12 mouse cellular contexts compared by ENCODE assay signal in the genomic region with DNA sequence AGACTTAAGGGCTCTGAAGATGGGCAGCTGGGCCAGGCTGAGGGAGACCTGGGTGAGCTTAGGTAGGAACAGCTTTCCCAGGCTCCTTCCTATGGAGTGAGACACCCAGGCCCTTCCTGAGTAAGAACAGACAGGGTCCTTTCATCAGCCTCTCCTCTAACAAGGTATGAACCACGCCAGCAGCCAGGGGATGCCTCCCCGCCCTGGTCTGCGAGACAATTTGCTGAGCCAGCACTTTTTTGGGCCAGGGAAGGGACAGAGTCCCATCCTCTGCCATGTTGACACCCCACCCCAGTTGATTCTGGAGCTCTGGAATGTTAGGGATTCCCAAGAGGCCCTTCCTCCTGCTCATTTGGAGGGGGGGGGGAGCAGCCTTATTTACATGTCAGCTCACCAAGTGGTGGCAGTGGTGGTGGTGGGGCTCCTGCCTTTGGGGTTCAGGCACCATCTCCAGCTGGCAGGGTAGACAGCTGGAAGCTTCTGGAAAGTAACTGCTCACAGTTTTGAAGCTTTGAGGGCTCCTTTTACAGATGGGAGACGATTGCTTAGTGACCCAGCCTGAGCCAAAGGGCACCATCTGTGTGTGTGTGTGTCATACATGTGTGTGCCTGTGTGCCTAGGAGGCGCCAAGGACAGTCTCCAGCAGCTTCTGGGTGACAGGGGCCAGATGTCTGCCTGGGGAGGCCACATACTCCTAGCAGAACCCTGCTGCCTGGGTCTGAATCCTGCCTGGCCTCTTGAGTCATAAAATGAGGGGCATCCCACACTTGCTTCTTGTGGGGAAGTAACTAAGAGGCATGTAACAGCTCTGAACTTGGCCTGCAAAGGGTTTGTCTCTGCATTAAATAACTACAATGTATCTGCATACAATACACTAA. TPM values are rescaled to one million over a fixed set of nuclear protein-coding genes. Genes with fewer than 3 reads are reported as not detected.
A peak's percentile ranks its signal among the peaks of the same experiment; 100 is the strongest.
DNase-seq lines count a peak whose midpoint lies in the region; ATAC-seq and TF ChIP-seq lines count a peak whose summit lies in the region.
"Had no signal": no experiment of that assay in that cellular context is flagged by ENCODE, and none has a peak within 500 bp of the region (broad histone marks: within the 10 kb centered on the region; RNA-seq: fewer than 3 reads in every experiment).

No protein-coding gene starts in this region.

- H3K4me2 ChIP-seq in midbrain, embryonic 11.5 days: peak overlapping the region; percentile 99; the same call in 1 of the 2 replicates
- no peak overlapping the region for H3K4me2 ChIP-seq in midbrain, postnatal 0 days (ENCODE audit: low read depth, low read length, poor library complexity, severe bottlenecking)

- intact Hi-C loops in gastrocnemius, adult 2 months (cut with DNase I): loop anchor here (5.0 kb wide), 1 partner anchor 40 kb away; no protein-coding TSS in a partner anchor

- H3K27ac ChIP-seq in gastrocnemius, adult 2 months: peak overlapping the region; percentile 84
- H3K27ac ChIP-seq in midbrain, embryonic 11.5 days (ENCODE audit: low read depth, low read length): peak overlapping the region; percentile 76
- H3K27ac ChIP-seq in midbrain, postnatal 0 days (ENCODE audit: low read depth, low read length): no peak overlapping the region; the same call in 1 of the 2 replicates

- DNase-seq in gastrocnemius, adult 2 months: peak; percentile 34
- no peak for DNase-seq in gastrocnemius, adult 18-20 months (ENCODE audit: low spot score)
- peak; percentile 90 for DNase-seq in midbrain, embryonic 11.5 days (ENCODE audit: low spot score, missing footprints)
- DNase-seq in midbrain, postnatal 0 days (ENCODE audit: low spot score): no peak
- peak; percentile 69 for DNase-seq in lung, postnatal 10 days
- DNase-seq in c-Kit-positive CD71-positive TER-119-positive erythroid progenitor cells, embryonic 14.5 days (ENCODE audit: low spot score): no peak
- DNase-seq in frontal cortex, adult 2 months (ENCODE audit: extremely low spot score in 1 of 2, low spot score in 1 of 2): no peak
- DNase-seq: adrenal gland, postnatal 25 days had no signal

- no peaks in the 10 kb centered on the region for H3K36me3 ChIP-seq in midbrain, embryonic 11.5 days (ENCODE audit: control insufficient read depth, insufficient read depth, low read length)
- no peaks in the 10 kb centered on the region for H3K36me3 ChIP-seq in midbrain, postnatal 0 days (ENCODE audit: insufficient read depth, low read length)

- no peak overlapping the region for H3K9ac ChIP-seq in midbrain, embryonic 11.5 days (ENCODE audit: low read length)
- H3K9ac ChIP-seq in midbrain, postnatal 0 days (replicated peaks; ENCODE audit: low read length, poor library complexity, severe bottlenecking): no peak overlapping the region

- 58% methylated on average over 5 of the region's 5 CpGs for WGBS in midbrain, embryonic 11.5 days
- 63% methylated on average over 5 of the region's 5 CpGs for WGBS in midbrain, postnatal 0 days

- H3K9me3 ChIP-seq in midbrain, embryonic 11.5 days (ENCODE audit: control insufficient read depth, low read length): no peaks in the 10 kb centered on the region
- H3K9me3 ChIP-seq in midbrain, postnatal 0 days (ENCODE audit: low read length): no peaks in the 10 kb centered on the region

- peaks cover 69% of the 10 kb centered on the region for H3K4me1 ChIP-seq in midbrain, embryonic 11.5 days (ENCODE audit: control insufficient read depth, insufficient read depth, low read length)
- H3K4me1 ChIP-seq in midbrain, postnatal 0 days (ENCODE audit: insufficient read depth, low read length): peaks cover 18% of the 10 kb centered on the region; the same call in 1 of the 2 replicates

- peaks cover 17% of the 10 kb centered on the region for H3K27me3 ChIP-seq in midbrain, embryonic 11.5 days (ENCODE audit: control insufficient read depth, insufficient read depth, low read length)
- H3K27me3 ChIP-seq in midbrain, postnatal 0 days (ENCODE audit: insufficient read depth, low read length): peaks cover 9% of the 10 kb centered on the region

- TF ChIP-seq CTCF in gastrocnemius, adult 2 months (IDR thresholded peaks at IDR 0.05): no peak
- no peak for TF ChIP-seq CTCF in midbrain, postnatal 0 days (IDR thresholded peaks at IDR 0.05)

- no peak for ATAC-seq in midbrain, embryonic 11.5 days (ENCODE audit: low FRiP score)
- ATAC-seq in midbrain, postnatal 0 days (ENCODE audit: low FRiP score): no peak
- no peak for ATAC-seq in granulocyte monocyte progenitor cell, adult 5-6 weeks (replicated peaks; ENCODE audit: poor library complexity, severe bottlenecking)

- no peak overlapping the region for H3K4me3 ChIP-seq in gastrocnemius, adult 2 months
- no peak overlapping the region for H3K4me3 ChIP-seq in midbrain, embryonic 11.5 days (ENCODE audit: low read depth, low read length)
- H3K4me3 ChIP-seq in midbrain, postnatal 0 days (ENCODE audit: low read depth, low read length): no peak overlapping the region

RNA-seq across cellular contexts. Expression of a gene that starts 1.3 kb away (rescaled TPM):
- 10 to 100 TPM; 26.5 to 37.3 TPM for total RNA-seq in gastrocnemius, adult 2 months (2021)
- 10 to 100 TPM; 28.9 to 32.6 TPM for total RNA-seq in gastrocnemius, adult 18-20 months (2021)
- 18.5 and 20.7 TPM in 2 replicates for polyA plus RNA-seq in midbrain, embryonic 11.5 days (2014; fragmentation: Nextera tagmentation; extraction: Ambion mirVana)
- total RNA-seq in midbrain, postnatal 0 days (2014; rRNA removed): 47.3 and 51.3 TPM in 2 replicates
- polyA plus RNA-seq in midbrain, postnatal 0 days (2015; fragmentation: Nextera tagmentation; extraction: Ambion mirVana): 9.9 and 12.4 TPM in 2 replicates
- polyA plus RNA-seq in frontal cortex, adult 2 months (2012; rRNA removed): 56.7 and 57.1 TPM in 2 replicates
- 32.7 and 40.9 TPM in 2 replicates for total RNA-seq in granulocyte monocyte progenitor cell, adult 5-6 weeks (2014; fragmentation: Nextera tagmentation)
- total RNA-seq in granulocyte monocyte progenitor cell, adult 5-6 weeks (2017): 6.9 and 8.4 TPM in 2 replicates

RNA-seq across cellular contexts. Expression of a gene that starts 49.7 kb away (rescaled TPM):
- total RNA-seq in gastrocnemius, adult 2 months (2021): not detected
- not detected for total RNA-seq in gastrocnemius, adult 18-20 months (2021)
- polyA plus RNA-seq in midbrain, embryonic 11.5 days (2014; fragmentation: Nextera tagmentation; extraction: Ambion mirVana): 2.4 and 3.4 TPM in 2 replicates
- total RNA-seq in midbrain, postnatal 0 days (2014; rRNA removed): 1.0 and 2.0 TPM in 2 replicates
- polyA plus RNA-seq in midbrain, postnatal 0 days (2015; fragmentation: Nextera tagmentation; extraction: Ambion mirVana): 1.7 and 2.4 TPM in 2 replicates
- polyA plus RNA-seq in frontal cortex, adult 2 months (2012; rRNA removed): 1.1 and 1.2 TPM in 2 replicates
- total RNA-seq in granulocyte monocyte progenitor cell, adult 5-6 weeks (2014; fragmentation: Nextera tagmentation): not detected in 2 replicates
- not detected in 2 replicates for total RNA-seq in granulocyte monocyte progenitor cell, adult 5-6 weeks (2017)
- total RNA-seq: common myeloid progenitor, adult 5-6 weeks; gastrocnemius, postnatal 4 days had no signal
- polyA plus RNA-seq: spleen, adult 2 months had no signal

Comparison
In these comparisons a context has a peak if more than half of its experiments do, and no peak if none do; other contexts are left out.
1. DNase-seq: peak in gastrocnemius, adult 2 months (single experiment), midbrain, embryonic 11.5 days (single experiment) and lung, postnatal 10 days (single experiment); none in gastrocnemius, adult 18-20 months (single experiment), midbrain, postnatal 0 days (single experiment), c-Kit-positive CD71-positive TER-119-positive erythroid progenitor cells, embryonic 14.5 days (single experiment) and frontal cortex, adult 2 months (0 of 2).